ENCODE assay signal across 8 mouse cellular contexts in the genomic region with DNA sequence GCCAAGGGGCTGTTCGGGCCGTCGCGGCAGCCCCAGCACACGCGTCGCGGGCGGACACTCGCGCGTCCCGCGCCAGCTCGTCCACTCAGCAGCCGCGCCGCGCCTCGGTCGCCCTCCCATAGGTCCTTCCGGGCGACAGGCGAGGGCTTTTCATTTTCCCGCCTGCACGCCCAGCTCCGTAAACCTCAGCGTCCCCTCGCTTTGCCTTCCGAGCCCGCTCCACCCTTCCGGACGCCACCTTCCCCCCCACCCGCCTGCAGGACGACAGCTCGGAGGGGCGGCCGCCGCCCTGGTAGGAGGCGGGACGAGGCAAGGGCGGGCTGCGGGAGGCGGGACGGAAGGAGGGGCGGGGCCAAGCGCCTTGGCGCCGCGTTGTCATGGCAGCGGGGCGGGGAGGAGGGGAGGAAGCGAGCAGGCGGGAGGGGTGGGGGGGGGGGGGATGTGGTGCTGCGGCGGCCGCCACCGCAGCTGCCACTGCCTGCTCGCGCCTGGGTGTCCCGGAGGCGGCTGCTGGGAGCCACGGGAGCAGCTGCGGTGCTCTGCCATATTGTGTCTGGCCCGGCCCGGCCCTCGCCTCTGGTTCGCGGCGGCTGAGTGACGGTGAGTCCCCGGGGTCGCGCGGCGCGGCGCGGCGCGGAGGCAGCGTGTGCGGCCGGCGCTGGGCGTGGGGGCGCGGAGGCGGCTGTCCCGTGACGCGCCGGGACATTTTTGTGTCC. TPM values are rescaled to one million over a fixed set of nuclear protein-coding genes. Genes with fewer than 3 reads are reported as not detected.
DNase-seq lines count a peak whose midpoint lies in the region; ATAC-seq and TF ChIP-seq lines count a peak whose summit lies in the region.

A gene (plus strand): TSS at position 427 of the 716 bp plus-strand sequence.

- H3K27me3 ChIP-seq in E14TG2a.4 (ENCODE audit: insufficient read depth, low read length), result no peaks in the 10 kb centered on the region; the same call in 1 of the 2 replicates
- H3K27me3 ChIP-seq in forebrain, embryonic 13.5 days, result peaks cover 7% of the 10 kb centered on the region; the same call in 1 of the 2 replicates
- H3K27me3 ChIP-seq in neural tube, embryonic 15.5 days (replicated peaks), result no peaks in the 10 kb centered on the region

- peak within 1 kb of the TSS; percentile 94 for H3K27ac ChIP-seq in forebrain, embryonic 13.5 days
- H3K27ac ChIP-seq in neural tube, embryonic 15.5 days (replicated peaks), result peak within 1 kb of the TSS; percentile 92

- peak within 1 kb of the TSS; percentile 80 for H3K4me2 ChIP-seq in forebrain, embryonic 13.5 days
- peak within 1 kb of the TSS; percentile 92 for H3K4me2 ChIP-seq in neural tube, embryonic 15.5 days

- ATAC-seq in forebrain, embryonic 13.5 days, result peak; percentile 92
- ATAC-seq in neural tube, embryonic 15.5 days (ENCODE audit: low FRiP score), result peak; percentile 93

- H3K4me3 ChIP-seq in E14TG2a.4 (replicated peaks; ENCODE audit: low read length), result peak within 1 kb of the TSS; percentile 93
- H3K4me3 ChIP-seq in forebrain, embryonic 13.5 days, result peak within 1 kb of the TSS; percentile 63
- H3K4me3 ChIP-seq in neural tube, embryonic 15.5 days (replicated peaks), result peak within 1 kb of the TSS; percentile 91

- no peak for TF ChIP-seq CTCF in E14TG2a.4 (conservative IDR thresholded peaks at IDR 0.05; ENCODE audit: low read length)

- under 1% methylated on average over 51 of the region's 93 CpGs for WGBS in forebrain, embryonic 13.5 days
- under 1% methylated on average over 72 of the region's 93 CpGs for WGBS in neural tube, embryonic 15.5 days

- peak; percentile 94 for DNase-seq in c-Kit-positive CD71-positive TER-119-positive erythroid progenitor cells, embryonic 14.5 days (ENCODE audit: low spot score)
- peak; percentile 98 for DNase-seq in heart, postnatal 14 days
- peak; percentile 89 for DNase-seq in layer of hippocampus, adult 11-12 months (ENCODE audit: low spot score)
- peak; percentile 94 to 96 for DNase-seq in lung, adult 18-20 months
- DNase-seq in testis, postnatal 14 days (ENCODE audit: low spot score), result peak; percentile 95

- peaks cover 73% of the 10 kb centered on the region for H3K4me1 ChIP-seq in E14TG2a.4 (replicated peaks; ENCODE audit: low read depth, low read length)
- peaks cover 8% of the 10 kb centered on the region; the same call in 1 of the 2 replicates for H3K4me1 ChIP-seq in forebrain, embryonic 13.5 days
- H3K4me1 ChIP-seq in neural tube, embryonic 15.5 days, result peaks cover 12% of the 10 kb centered on the region; the same call in 1 of the 2 replicates

- intact Hi-C loops in heart, postnatal 14 days (cut with DNase I), result loop anchor here (2.0 to 10.0 kb wide), 5 partner anchors 72 to 376 kb away; a partner anchor contains a TSS

- H3K36me3 ChIP-seq in E14TG2a.4 (ENCODE audit: insufficient read depth, low read length), result no peaks in the 10 kb centered on the region
- no peaks in the 10 kb centered on the region for H3K36me3 ChIP-seq in forebrain, embryonic 13.5 days (ENCODE audit: poor library complexity, severe bottlenecking)
- H3K36me3 ChIP-seq in neural tube, embryonic 15.5 days, result no peaks in the 10 kb centered on the region

- peak within 1 kb of the TSS; percentile 82 for H3K9ac ChIP-seq in forebrain, embryonic 13.5 days
- H3K9ac ChIP-seq in neural tube, embryonic 15.5 days (replicated peaks), result peak within 1 kb of the TSS; percentile 79

- H3K9me3 ChIP-seq in E14TG2a.4 (ENCODE audit: low read length), result peaks cover 3% of the 10 kb centered on the region; the same call in 1 of the 2 replicates
- no peaks in the 10 kb centered on the region for H3K9me3 ChIP-seq in forebrain, embryonic 13.5 days (replicated peaks)
- H3K9me3 ChIP-seq in neural tube, embryonic 15.5 days (replicated peaks), result no peaks in the 10 kb centered on the region

RNA-seq across cellular contexts. Expression of the gene that starts here (rescaled TPM):
- polyA plus RNA-seq in forebrain, embryonic 13.5 days (2015; fragmentation: Nextera tagmentation; extraction: Ambion mirVana), result 11.2 and 11.5 TPM in 2 replicates
- 10 to 100 TPM; 11.9 to 13.5 TPM for total RNA-seq in heart, postnatal 14 days (2021)
- polyA plus RNA-seq in neural tube, embryonic 15.5 days (2015; fragmentation: Nextera tagmentation; extraction: Ambion mirVana), result 8.4 and 9.6 TPM in 2 replicates

Comparison
In these comparisons a context has a peak if more than half of its experiments do, and no peak if none do; other contexts are left out.
1. Peak in every context shown above with its lines: DNase-seq, ATAC-seq, H3K4me3 ChIP-seq and H3K27ac ChIP-seq.